Mouse (Mus musculus) Patski (cell line): ENCODE results near the gene Gm21976. TPM values are rescaled to one million over a fixed set of nuclear protein-coding genes. Genes with fewer than 3 reads are reported as not detected.
A peak's percentile ranks its signal among the peaks of the same experiment; 100 is the strongest.

Experiments
- ATAC-seq: fragments of 100-300 bp; one replicate; pipeline ENCODE4 v1.8.0; 2021
- CTCF ChIA-PET: fragments of 350-600 bp; sonication (Branson Sonifier 250); formaldehyde crosslinking; loops from one replicate; lab custom pipeline; 2022; ENCODE audit warnings: inconsistent platforms; lab: Charles Lee
- POLR2A ChIA-PET: fragments of 350-600 bp; sonication (Branson Sonifier 250); formaldehyde crosslinking; loops from one replicate; lab custom pipeline; 2022; ENCODE audit warnings: antibody characterized with exemption, inconsistent platforms; lab: Charles Lee
- DNase-seq: peaks from one replicate; pipeline ENCODE4 v3.0.0-alpha.2; 2011; ENCODE audit warnings: low read depth, low spot score
- H3K27me3 ChIP-seq: fragments of 371-371 bp; one replicate; pipeline ENCODE4 v1.5.1; 2021
- CTCF ChIP-seq: fragments of 100-300 bp; IDR thresholded peaks from one replicate; pipeline ENCODE4 v1.5.1; 2021
- in situ Hi-C: fragments of 300-500 bp; cut with MboI; formaldehyde crosslinking; loops from 3 replicates; pipeline ENCODE4 v1.11.1; 2018; ENCODE audit warnings: low pct_unique_long_range_greater_than_20kb, mixed read lengths
- polyA plus RNA-seq: library from polyadenylated mRNA; unstranded; gene quantifications from one replicate; pipeline ENCODE4 v1.2.3, GENCODE M21; 2021

The Gm21976 gene
- polyA plus RNA-seq, 1 experiment from 2014 or later = not detected

DNA sequence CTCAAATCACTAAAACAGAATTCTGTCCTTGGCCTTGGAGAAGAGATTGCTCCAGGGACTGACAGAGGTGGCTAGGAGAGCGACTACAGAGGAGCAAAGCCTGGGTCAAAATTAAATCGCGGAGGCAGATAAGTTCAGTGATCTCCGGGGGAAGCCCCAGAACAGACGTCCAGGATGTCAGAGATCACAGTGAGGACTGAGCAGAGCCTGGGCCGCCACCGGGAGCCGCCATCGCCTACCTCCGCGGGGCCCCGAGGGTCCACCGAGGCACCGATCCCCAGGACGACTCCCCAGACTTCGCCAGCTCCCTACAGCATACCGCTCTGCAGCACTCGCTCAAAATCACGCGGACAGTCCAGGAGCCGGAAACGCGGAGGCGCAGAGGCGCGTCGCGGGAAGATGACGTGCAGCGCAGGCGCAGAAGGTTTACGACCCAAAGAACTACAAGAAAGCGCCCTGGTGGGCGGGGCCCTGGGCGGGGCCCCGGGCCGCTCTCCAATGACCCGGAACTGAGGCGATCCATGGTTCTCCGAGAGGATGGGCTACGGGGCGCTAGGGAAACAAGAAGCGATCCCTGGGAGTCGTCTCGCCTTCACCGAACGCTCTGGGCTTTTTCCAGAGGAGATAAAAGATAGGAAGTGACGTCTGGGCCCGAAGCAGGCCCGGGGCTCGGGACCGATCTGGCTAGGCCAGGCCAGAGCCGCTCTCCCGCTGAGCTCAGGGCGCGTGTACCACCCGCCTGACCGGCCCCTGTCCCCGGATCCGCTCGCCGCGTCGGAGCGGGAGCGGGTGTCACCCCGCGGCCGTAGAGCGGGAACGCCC lies 16.8 kb upstream of the Gm21976 start, which contains the start of the genes Utp15 and Ankra2:
Gene Utp15, minus strand, starts transcription at position 406 of the 822 bp plus-strand sequence.
Gene Ankra2, plus strand, starts transcription at position 439 of the 822 bp plus-strand sequence.
- in situ Hi-C loops = no loop called here
- TF ChIP-seq CTCF = no peak
- H3K27me3 ChIP-seq = no peaks in the 10 kb centered on the region
- POLR2A ChIA-PET = no interaction called here
- DNase-seq (peak; percentile 92), ATAC-seq (peak; percentile 84)
- CTCF ChIA-PET = no interaction called here

DNA sequence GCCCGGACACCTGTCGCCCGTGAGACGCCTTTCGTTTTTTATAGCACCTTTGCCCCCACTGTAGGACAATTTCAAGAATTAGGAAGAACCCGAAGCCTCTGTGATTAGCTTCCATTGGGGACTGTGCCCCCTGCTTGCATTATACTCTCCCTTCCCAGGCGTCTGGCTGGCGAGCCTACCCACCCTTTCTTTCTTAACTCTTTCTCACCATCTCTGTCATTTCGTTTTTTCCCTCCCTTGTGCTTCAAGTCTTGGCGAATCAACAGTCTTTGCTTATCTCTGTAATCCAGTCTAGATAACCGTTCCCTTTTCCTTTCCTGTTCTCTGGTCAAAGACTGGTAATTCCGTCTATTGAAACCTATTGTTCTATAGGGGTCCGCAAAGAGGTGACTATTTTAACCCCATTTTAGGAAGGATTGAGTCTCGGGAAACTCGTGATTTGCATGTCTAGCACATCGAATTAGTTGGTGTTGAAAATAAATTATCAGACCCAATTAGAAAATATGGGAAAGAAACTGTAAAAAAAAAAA lies 16.2 kb upstream of the Gm21976 start:
- in situ Hi-C loops = no loop called here
- POLR2A ChIA-PET = no interaction called here
- TF ChIP-seq CTCF = no peak
- no peaks in the 10 kb centered on the region for H3K27me3 ChIP-seq
- no peak for ATAC-seq
- CTCF ChIA-PET = no interaction called here
- DNase-seq = no peak

GRCm38 (mm10) chr13:98264111-98264510 lies 15.6 kb upstream of the Gm21976 start:
- in situ Hi-C loops = no loop called here
- ATAC-seq (no peak), DNase-seq (no peak)
- POLR2A ChIA-PET = no interaction called here
- no peaks in the 10 kb centered on the region for H3K27me3 ChIP-seq
- CTCF ChIA-PET = no interaction called here
- no peak for TF ChIP-seq CTCF

GRCm38 (mm10) chr13:98274023-98274422 lies 5.7 kb upstream of the Gm21976 start:
- DNase-seq (no peak), ATAC-seq (no peak)
- ChIA-PET POLR2A (no interaction called here), CTCF (no interaction called here)
- in situ Hi-C loops = no loop called here
- H3K27me3 ChIP-seq = no peaks in the 10 kb centered on the region
- no peak for TF ChIP-seq CTCF

DNA sequence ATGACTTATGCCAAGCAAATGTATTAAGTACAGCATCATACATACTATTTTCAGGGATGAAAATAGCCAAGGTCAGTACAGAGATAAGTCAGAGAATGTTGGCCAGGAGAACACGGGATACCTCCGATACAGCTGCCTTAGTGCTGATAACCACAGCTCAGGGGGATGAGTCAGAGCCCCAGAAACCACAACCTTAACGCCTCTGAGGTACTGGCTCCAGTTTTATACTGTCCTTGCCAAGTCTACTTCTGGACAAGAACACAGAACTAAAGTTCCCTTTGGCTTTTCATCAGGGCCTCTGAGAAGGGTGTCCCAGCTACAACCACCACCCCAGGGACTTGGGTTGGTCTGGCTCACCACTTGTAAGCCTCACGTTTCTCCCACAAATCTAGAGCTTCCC lies 4.0 kb upstream of the Gm21976 start:
- DNase-seq = no peak
- TF ChIP-seq CTCF = no peak
- H3K27me3 ChIP-seq = no peaks in the 10 kb centered on the region
- in situ Hi-C loops = no loop called here
- ChIA-PET CTCF (interaction anchor here (0.9 to 1.4 kb wide), 4 partner anchors 11 to 23 kb away, joined by 3 to 5 read pairs (median 3); no protein-coding TSS in a partner anchor), POLR2A (no interaction called here)
- no peak for ATAC-seq

DNA sequence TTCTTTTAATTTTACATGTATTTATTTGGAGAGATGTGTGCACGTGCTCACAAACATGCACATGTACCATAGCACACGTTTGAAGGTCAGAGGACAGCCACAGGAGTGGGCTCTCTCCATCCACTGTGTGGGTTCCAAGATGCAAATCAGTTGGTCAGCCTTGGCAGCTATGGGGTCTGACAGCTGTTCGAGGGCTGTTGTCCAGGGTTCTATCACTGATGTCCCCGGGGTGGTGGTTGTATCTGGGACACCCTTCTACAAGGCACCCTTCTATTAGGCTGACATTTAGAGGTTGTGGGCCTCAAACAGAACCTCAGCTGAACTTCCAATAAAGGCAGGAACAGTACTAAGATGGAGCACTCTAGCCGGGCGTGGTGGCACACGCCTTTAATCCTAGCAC lies 3.4 kb upstream of the Gm21976 start:
- in situ Hi-C loops = no loop called here
- DNase-seq (no peak), ATAC-seq (no peak)
- ChIA-PET CTCF (interaction anchor here (0.9 to 1.4 kb wide), 2 partner anchors 10 to 11 kb away, joined by 3 to 5 read pairs; no protein-coding TSS in a partner anchor), POLR2A (no interaction called here)
- TF ChIP-seq CTCF = no peak
- H3K27me3 ChIP-seq = no peaks in the 10 kb centered on the region

DNA sequence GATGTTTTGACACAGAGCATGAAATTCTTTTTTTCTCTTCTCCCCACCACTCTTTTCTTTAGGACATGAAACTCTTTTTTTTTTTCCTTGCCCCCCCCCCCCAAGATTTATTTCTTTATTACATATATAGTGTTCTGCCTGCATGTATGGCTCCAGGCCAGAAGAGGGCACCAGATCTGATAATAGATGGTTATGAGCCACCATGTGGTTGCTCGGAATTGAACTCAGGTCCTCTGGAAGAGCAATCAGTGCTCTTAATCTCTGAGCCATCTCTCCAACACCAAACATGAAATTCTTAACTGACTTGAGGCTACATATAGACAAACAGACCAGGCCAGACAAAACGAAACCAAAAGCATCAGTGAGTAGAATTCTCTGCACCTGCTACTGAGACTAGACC lies 2.2 kb upstream of the Gm21976 start:
- POLR2A ChIA-PET = no interaction called here
- no peak for TF ChIP-seq CTCF
- in situ Hi-C loops = no loop called here
- DNase-seq = no peak
- CTCF ChIA-PET = no interaction called here
- no peaks in the 10 kb centered on the region for H3K27me3 ChIP-seq
- no peak for ATAC-seq

DNA sequence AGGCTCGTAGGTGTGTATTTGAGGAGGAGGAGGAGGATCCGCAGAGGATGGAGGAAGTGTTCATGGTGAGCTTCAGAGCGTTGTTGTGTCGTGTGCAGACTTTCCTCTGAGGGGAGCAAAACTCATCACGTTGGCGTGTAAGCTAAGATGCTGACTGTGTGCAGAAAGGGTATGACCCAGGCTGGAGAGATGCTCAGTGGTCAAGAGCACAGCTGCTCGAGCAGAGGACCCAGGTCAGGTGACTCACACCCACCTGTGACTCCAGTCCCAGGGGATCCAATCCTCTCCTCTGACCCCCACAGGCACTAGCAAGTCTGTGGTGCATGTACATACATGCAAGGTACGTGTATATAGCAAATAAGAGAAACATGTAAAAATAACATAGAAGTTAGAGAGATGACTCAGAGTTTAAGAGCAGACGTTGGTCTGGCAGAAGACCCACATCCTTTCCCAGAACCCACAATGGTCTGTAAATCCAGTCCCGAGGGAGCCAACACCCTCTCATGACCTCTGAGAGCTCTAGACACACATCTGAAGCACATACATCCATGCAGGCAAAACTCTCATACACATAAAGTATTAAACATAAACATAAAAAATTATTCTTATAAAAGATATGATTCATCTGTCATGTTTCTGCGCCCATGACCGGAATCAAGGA lies 1.4 kb downstream of the Gm21976 start:
- TF ChIP-seq CTCF = no peak
- ChIA-PET CTCF (interaction anchor here (1.6 to 1.7 kb wide), 2 partner anchors 8 to 17 kb away, joined by 3 to 5 read pairs; no protein-coding TSS in a partner anchor), POLR2A (no interaction called here)
- no peaks in the 10 kb centered on the region for H3K27me3 ChIP-seq
- ATAC-seq = no peak
- in situ Hi-C loops = no loop called here
- DNase-seq = no peak

- POLR2A ChIA-PET = no interaction called here
- in situ Hi-C loops = no loop called here
- ATAC-seq (no peak), DNase-seq (no peak)
- H3K27me3 ChIP-seq = no peaks in the 10 kb centered on the region
- CTCF ChIA-PET = interaction anchor here (1.5 kb wide), 1 partner anchor 48 kb away, joined by 3 read pairs; no protein-coding TSS in a partner anchor
- peak; percentile 55 for TF ChIP-seq CTCF
These were observed 11.0 kb downstream of the Gm21976 start for GRCm38 (mm10) chr13:98290719-98291118.

GRCm38 (mm10) chr13:98291712-98292111 lies 12.0 kb downstream of the Gm21976 start:
- in situ Hi-C loops = no loop called here
- no peak for ATAC-seq
- no peak for TF ChIP-seq CTCF

DNA sequence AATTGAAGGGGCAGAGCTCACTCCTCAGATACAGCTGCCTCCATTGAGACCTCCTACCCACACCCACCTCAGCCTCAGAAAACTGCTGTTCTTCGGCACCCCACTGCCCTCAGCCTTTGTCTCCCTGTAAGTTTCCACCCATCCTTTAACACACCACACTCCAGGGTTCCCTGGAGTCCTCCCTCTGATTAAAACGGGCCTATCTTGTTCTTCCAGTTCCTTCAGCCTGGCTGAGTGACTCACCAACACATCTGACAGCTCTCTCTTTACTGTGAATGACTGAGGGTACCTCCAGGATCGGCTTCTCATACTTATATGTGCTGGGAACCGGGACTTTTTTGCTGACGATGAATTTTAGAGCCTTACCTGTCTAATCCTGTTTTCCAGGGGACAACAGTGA lies 16.4 kb downstream of the Gm21976 start:
- ATAC-seq (no peak), DNase-seq (no peak)
- no peaks in the 10 kb centered on the region for H3K27me3 ChIP-seq
- CTCF ChIA-PET = interaction anchor here (1.0 kb wide), 1 partner anchor 10 kb away, joined by 4 read pairs; no protein-coding TSS in a partner anchor
- POLR2A ChIA-PET = interaction anchor here (0.6 kb wide), 1 partner anchor 743 kb away, joined by 3 read pairs; no protein-coding TSS in a partner anchor
- no peak for TF ChIP-seq CTCF
- in situ Hi-C loops = no loop called here

More at GRCm38 (mm10) chr13:98291712-98292111, 12.0 kb downstream of the Gm21976 start:
- no peaks in the 10 kb centered on the region for H3K27me3 ChIP-seq
- POLR2A ChIA-PET = interaction anchor here (0.6 kb wide), 1 partner anchor 644 kb away, joined by 3 read pairs; no protein-coding TSS in a partner anchor
- CTCF ChIA-PET = no interaction called here
- no peak for DNase-seq
